In genomic region chr11:106503425-106503717, GRCm38 (mm10) we compare ENCODE assay signal across 10 mouse cellular contexts. TPM values are rescaled to one million over a fixed set of nuclear protein-coding genes. Genes with fewer than 3 reads are reported as not detected.
DNase-seq lines count a peak whose midpoint lies in the region; ATAC-seq and TF ChIP-seq lines count a peak whose summit lies in the region.
"Had no signal": no experiment of that assay in that cellular context is flagged by ENCODE, and none has a peak within 500 bp of the region (broad histone marks: within the 10 kb centered on the region; RNA-seq: fewer than 3 reads in every experiment).

No protein-coding gene starts in this region.

- TF ChIP-seq EP300 in liver, postnatal 0 days (IDR thresholded peaks at IDR 0.05; ENCODE audit: low read depth), result no peak

- no peak for ATAC-seq in forebrain, embryonic 15.5 days (replicated peaks)
- ATAC-seq in forebrain, embryonic 14.5 days, result no peak
- ATAC-seq in embryonic facial prominence, embryonic 15.5 days (ENCODE audit: insufficient number of reproducible peaks, low FRiP score, low TSS enrichment, low read depth), result no peak
- ATAC-seq in liver, postnatal 0 days, result no peak

- peaks cover 15% of the 10 kb centered on the region for H3K4me1 ChIP-seq in forebrain, embryonic 15.5 days
- H3K4me1 ChIP-seq in forebrain, embryonic 14.5 days (ENCODE audit: control insufficient read depth, insufficient read depth, low read length), result no peaks in the 10 kb centered on the region
- 0 out of 2 replicates have a peak, but pooled peaks cover 3% of the 10 kb centered on the region for H3K4me1 ChIP-seq in embryonic facial prominence, embryonic 15.5 days
- H3K4me1 ChIP-seq in liver, postnatal 0 days (ENCODE audit: insufficient read depth), result peaks cover 5% of the 10 kb centered on the region; the same call in 1 of the 2 replicates

- no peaks in the 10 kb centered on the region for H3K9me3 ChIP-seq in forebrain, embryonic 15.5 days
- no peaks in the 10 kb centered on the region for H3K9me3 ChIP-seq in forebrain, embryonic 14.5 days (replicated peaks; ENCODE audit: control insufficient read depth, low read length)
- H3K9me3 ChIP-seq in embryonic facial prominence, embryonic 15.5 days (replicated peaks), result no peaks in the 10 kb centered on the region
- no peaks in the 10 kb centered on the region for H3K9me3 ChIP-seq in liver, postnatal 0 days (ENCODE audit: low read length)
- H3K9me3 ChIP-seq: heart, embryonic 15.5 days had no signal

- H3K27ac ChIP-seq in forebrain, embryonic 15.5 days (replicated peaks), result peak overlapping the region; percentile 20; the same call in 1 of the 2 replicates
- H3K27ac ChIP-seq in forebrain, embryonic 14.5 days (ENCODE audit: low read depth, low read length), result no peak overlapping the region
- 0 out of 2 replicates have a peak overlapping the region, but pooled peaks have one; percentile 23 for H3K27ac ChIP-seq in embryonic facial prominence, embryonic 15.5 days (replicated peaks)
- 0 out of 2 replicates have a peak overlapping the region, but pooled peaks have one; percentile 13 for H3K27ac ChIP-seq in liver, postnatal 0 days (ENCODE audit: low read depth)

- H3K4me2 ChIP-seq in forebrain, embryonic 15.5 days (replicated peaks), result no peak overlapping the region
- H3K4me2 ChIP-seq in forebrain, embryonic 14.5 days (ENCODE audit: low read length), result no peak overlapping the region
- no peak overlapping the region for H3K4me2 ChIP-seq in embryonic facial prominence, embryonic 15.5 days (replicated peaks)
- H3K4me2 ChIP-seq in liver, postnatal 0 days (ENCODE audit: low read depth, low read length), result no peak overlapping the region
- H3K4me2 ChIP-seq: heart, embryonic 15.5 days had no signal

- no peak for DNase-seq in forebrain, embryonic 14.5 days (ENCODE audit: low spot score)
- DNase-seq in left cerebral cortex, adult 18-20 months (ENCODE audit: low spot score in 2 of 2), result peak; percentile 68 to 78
- DNase-seq in left cerebral cortex, postnatal 10 days (ENCODE audit: extremely low spot score in 1 of 2, low spot score in 2 of 2), result no peak
- no peak for DNase-seq in liver, postnatal 0 days
- no peak for DNase-seq in adrenal gland, postnatal 25 days
- no peak for DNase-seq in thymus, adult 18-20 months
- DNase-seq: kidney, adult 11 months had no signal

- H3K27me3 ChIP-seq in forebrain, embryonic 15.5 days, result no peaks in the 10 kb centered on the region
- H3K27me3 ChIP-seq in forebrain, embryonic 14.5 days (replicated peaks; ENCODE audit: control insufficient read depth, insufficient read depth, low read length), result no peaks in the 10 kb centered on the region
- H3K27me3 ChIP-seq in embryonic facial prominence, embryonic 15.5 days, result no peaks in the 10 kb centered on the region
- H3K27me3 ChIP-seq in liver, postnatal 0 days (ENCODE audit: insufficient read depth, low read length), result no peaks in the 10 kb centered on the region
- H3K27me3 ChIP-seq: heart, embryonic 15.5 days had no signal

- TF ChIP-seq CTCF in liver, postnatal 0 days (IDR thresholded peaks at IDR 0.05; ENCODE audit: low read depth), result no peak

- H3K9ac ChIP-seq in forebrain, embryonic 15.5 days (replicated peaks), result no peak overlapping the region
- H3K9ac ChIP-seq in forebrain, embryonic 14.5 days (ENCODE audit: low read length), result no peak overlapping the region
- H3K9ac ChIP-seq in embryonic facial prominence, embryonic 15.5 days, result no peak overlapping the region
- H3K9ac ChIP-seq in liver, postnatal 0 days (replicated peaks), result no peak overlapping the region
- H3K9ac ChIP-seq: heart, embryonic 15.5 days had no signal

- WGBS in forebrain, embryonic 15.5 days, result 77% methylated on average over 4 of the region's 4 CpGs
- 85% methylated on average over 4 of the region's 4 CpGs for WGBS in forebrain, embryonic 14.5 days
- WGBS in embryonic facial prominence, embryonic 15.5 days, result 75% methylated on average over 4 of the region's 4 CpGs
- 76% methylated on average over 4 of the region's 4 CpGs for WGBS in liver, postnatal 0 days (ENCODE audit: insufficient replicate concordance)

- no peaks in the 10 kb centered on the region for H3K36me3 ChIP-seq in forebrain, embryonic 15.5 days
- H3K36me3 ChIP-seq in forebrain, embryonic 14.5 days (ENCODE audit: control insufficient read depth, insufficient read depth, low read length), result no peaks in the 10 kb centered on the region
- peaks cover 14% of the 10 kb centered on the region; the same call in 1 of the 2 replicates for H3K36me3 ChIP-seq in embryonic facial prominence, embryonic 15.5 days
- H3K36me3 ChIP-seq in liver, postnatal 0 days (replicated peaks; ENCODE audit: insufficient read depth, low read length), result peaks cover 15% of the 10 kb centered on the region; the same call in 1 of the 2 replicates

- H3K4me3 ChIP-seq in forebrain, embryonic 15.5 days, result no peak overlapping the region
- no peak overlapping the region for H3K4me3 ChIP-seq in forebrain, embryonic 14.5 days (ENCODE audit: low read depth, low read length)
- H3K4me3 ChIP-seq in embryonic facial prominence, embryonic 15.5 days (replicated peaks), result no peak overlapping the region
- H3K4me3 ChIP-seq in liver, postnatal 0 days (ENCODE audit: low read depth, low read length), result no peak overlapping the region
- H3K4me3 ChIP-seq: heart, embryonic 15.5 days had no signal

- intact Hi-C loops in left cerebral cortex, postnatal 10 days (cut with DNase I), result loop anchor here (5.0 kb wide), 1 partner anchor 109 kb away; the partner anchor contains the start of gene Tex2

RNA-seq across cellular contexts. Expression of gene Ern1, which starts 15.7 kb away (rescaled TPM):
- polyA plus RNA-seq in forebrain, embryonic 15.5 days (2015; fragmentation: Nextera tagmentation; extraction: Ambion mirVana), result 5.5 and 6.9 TPM in 2 replicates
- polyA plus RNA-seq in forebrain, embryonic 14.5 days (2014; fragmentation: Nextera tagmentation; extraction: Ambion mirVana), result 2.9 and 4.1 TPM in 2 replicates
- 1 to 10 TPM; 9.2 to 9.3 TPM for total RNA-seq in left cerebral cortex, adult 18-20 months (2021)
- 1 to 10 TPM; 7.6 to 9.5 TPM for total RNA-seq in left cerebral cortex, postnatal 10 days (2021)
- 6.2 and 6.3 TPM in 2 replicates for polyA plus RNA-seq in embryonic facial prominence, embryonic 15.5 days (2015; fragmentation: Nextera tagmentation; extraction: Ambion mirVana)
- 1.9 and 2.9 TPM in 2 replicates for polyA plus RNA-seq in liver, postnatal 0 days (2015; fragmentation: Nextera tagmentation; extraction: Ambion mirVana)
- 107 and 122 TPM in 2 replicates for total RNA-seq in adrenal gland, postnatal 25 days (2021)

Comparison
In these comparisons a context has a peak if more than half of its experiments do, and no peak if none do; other contexts are left out.
1. DNase-seq: peak in left cerebral cortex, adult 18-20 months (2 of 2); none in forebrain, embryonic 14.5 days (single experiment), left cerebral cortex, postnatal 10 days (0 of 2), liver, postnatal 0 days (single experiment), adrenal gland, postnatal 25 days (single experiment) and thymus, adult 18-20 months (0 of 2).